Mouse (Mus musculus): ENCODE data around the gene Arl10.

DNA sequence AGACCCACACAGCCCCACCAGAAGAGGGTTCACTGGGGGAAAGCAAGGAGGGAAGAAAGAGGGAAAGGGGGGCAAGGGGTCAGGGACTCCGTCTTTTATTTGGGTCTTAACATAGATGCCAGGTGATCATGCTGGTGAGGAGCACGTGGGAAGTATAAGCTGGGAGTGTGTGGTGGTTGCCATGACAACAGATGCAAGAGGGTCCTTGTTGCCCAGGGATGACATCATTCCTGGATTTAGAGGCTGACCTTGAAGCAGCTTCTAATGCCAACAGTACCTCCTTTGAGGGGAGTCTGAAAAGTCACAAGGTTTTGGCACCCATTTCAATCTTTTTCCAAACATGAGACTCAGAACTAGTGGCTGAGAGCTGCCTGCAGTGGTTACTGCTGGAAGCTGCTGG, 3.2 kb upstream of the Arl10 start:
- TF ChIP-seq POLR2AphosphoS2 (IDR thresholded peaks at IDR 0.05; ENCODE audit: low read length) (no peak), POLR2A (IDR thresholded peaks at IDR 0.05; ENCODE audit: control insufficient read depth in 1 of 2, insufficient read depth in 1 of 2, low read depth in 1 of 2, low read length in 2 of 2, poor library complexity in 1 of 2) (no peak), EP300 (IDR thresholded peaks at IDR 0.05; ENCODE audit: low read depth in 1 of 2, low read length in 2 of 2) (no peak), CTCF (IDR thresholded peaks at IDR 0.05 in 2 of 3, conservative IDR thresholded peaks at IDR 0.05 in 1 of 3; ENCODE audit: control insufficient read depth in 1 of 3, insufficient read depth in 1 of 3, low read depth in 2 of 3, low read length in 3 of 3, poor library complexity in 1 of 3, severe bottlenecking in 1 of 3) (no peak), GABPA (IDR thresholded peaks at IDR 0.05; ENCODE audit: low read depth, low read length) (no peak), GATA1 (IDR thresholded peaks at IDR 0.05; ENCODE audit: low read depth, low read length) (no peak), JUND (IDR thresholded peaks at IDR 0.05; ENCODE audit: low read depth, low read length) (no peak), CHD1 (IDR thresholded peaks at IDR 0.05; ENCODE audit: low read depth, low read length) (no peak), ELF1 (IDR thresholded peaks at IDR 0.05; ENCODE audit: low read depth, low read length) (no peak), SMC3 (IDR thresholded peaks at IDR 0.05; ENCODE audit: low read depth, low read length) (no peak), USF2 (IDR thresholded peaks at IDR 0.05; ENCODE audit: borderline replicate concordance in 1 of 2, insufficient read depth in 1 of 2, low read depth in 1 of 2, low read length in 2 of 2) (no peak), MAZ (IDR thresholded peaks at IDR 0.05; ENCODE audit: low read depth, low read length) (no peak)
